ENCODE assay signal across 15 mouse cellular contexts in the genomic region with DNA sequence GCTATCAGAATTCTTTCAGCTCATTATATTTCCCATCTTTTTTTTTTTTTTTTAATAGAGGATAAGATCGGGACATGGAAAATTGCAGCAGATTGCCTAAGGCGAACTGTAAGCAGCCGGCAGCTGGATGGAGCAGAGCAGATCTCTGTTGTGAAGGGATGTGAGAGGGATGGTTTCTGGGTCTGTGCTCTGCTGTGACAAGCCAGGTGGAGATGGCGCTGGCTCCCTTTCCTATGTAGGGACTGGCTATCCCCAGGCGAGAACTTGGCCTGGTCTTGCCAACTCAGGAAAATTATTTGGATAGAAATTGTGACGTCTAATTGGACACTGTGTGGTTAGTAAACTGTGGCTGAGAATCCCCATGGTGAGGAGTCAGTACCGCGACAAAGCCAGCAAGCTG.
DNase-seq lines count a peak whose midpoint lies in the region; ATAC-seq and TF ChIP-seq lines count a peak whose summit lies in the region.
"Had no signal": no experiment of that assay in that cellular context is flagged by ENCODE, and none has a peak within 500 bp of the region (broad histone marks: within the 10 kb centered on the region; RNA-seq: fewer than 3 reads in every experiment).

No protein-coding gene starts in this region.

- H3K36me3 ChIP-seq in hindbrain, embryonic 10.5 days, result no peaks in the 10 kb centered on the region
- no peaks in the 10 kb centered on the region for H3K36me3 ChIP-seq in midbrain, embryonic 12.5 days
- H3K36me3 ChIP-seq in intestine, postnatal 0 days (ENCODE audit: control insufficient read depth, insufficient read depth), result no peaks in the 10 kb centered on the region

- 24% methylated on average over 8 of the region's 8 CpGs for WGBS in cerebellum, adult 2 months
- 85% methylated on average over 8 of the region's 8 CpGs for WGBS in hindbrain, embryonic 10.5 days
- WGBS in midbrain, embryonic 12.5 days, result 74% methylated on average over 8 of the region's 8 CpGs
- WGBS in intestine, postnatal 0 days, result 75% methylated on average over 8 of the region's 8 CpGs

- H3K27me3 ChIP-seq in cerebellum, adult 2 months (ENCODE audit: control insufficient read depth, insufficient read depth, low read length), result no peaks in the 10 kb centered on the region; the same call in 1 of the 2 replicates
- no peaks in the 10 kb centered on the region for H3K27me3 ChIP-seq in hindbrain, embryonic 10.5 days (ENCODE audit: insufficient read depth, poor library complexity, severe bottlenecking)
- no peaks in the 10 kb centered on the region for H3K27me3 ChIP-seq in midbrain, embryonic 12.5 days
- no peaks in the 10 kb centered on the region for H3K27me3 ChIP-seq in intestine, postnatal 0 days (replicated peaks; ENCODE audit: control insufficient read depth, insufficient read depth, low read length)

- no peaks in the 10 kb centered on the region for H3K4me1 ChIP-seq in cerebellum, adult 2 months (ENCODE audit: control insufficient read depth, insufficient read depth, low read length)
- H3K4me1 ChIP-seq in hindbrain, embryonic 10.5 days (replicated peaks), result peaks cover 60% of the 10 kb centered on the region
- H3K4me1 ChIP-seq in midbrain, embryonic 12.5 days, result peaks cover 18% of the 10 kb centered on the region
- H3K4me1 ChIP-seq in intestine, postnatal 0 days (replicated peaks; ENCODE audit: control insufficient read depth, insufficient read depth, low read length), result no peaks in the 10 kb centered on the region

- H3K4me2 ChIP-seq in midbrain, embryonic 12.5 days (replicated peaks), result no peak overlapping the region
- H3K4me2 ChIP-seq in intestine, postnatal 0 days (replicated peaks; ENCODE audit: low read depth), result no peak overlapping the region

- TF ChIP-seq CTCF in cerebellum, adult 2 months (IDR thresholded peaks at IDR 0.05; ENCODE audit: borderline replicate concordance, insufficient read depth, low read depth, low read length), result no peak
- TF ChIP-seq CTCF in brain, embryonic 14.5 days (IDR thresholded peaks at IDR 0.05; ENCODE audit: borderline replicate concordance, extremely low read depth, insufficient read depth, insufficient read length), result no peak
- TF ChIP-seq CTCF in intestine, postnatal 0 days (IDR thresholded peaks at IDR 0.05; ENCODE audit: low read depth), result no peak

- no peaks in the 10 kb centered on the region for H3K9me3 ChIP-seq in hindbrain, embryonic 10.5 days
- H3K9me3 ChIP-seq in midbrain, embryonic 12.5 days, result no peaks in the 10 kb centered on the region
- no peaks in the 10 kb centered on the region for H3K9me3 ChIP-seq in intestine, postnatal 0 days (ENCODE audit: control insufficient read depth)

- H3K9ac ChIP-seq in midbrain, embryonic 12.5 days (replicated peaks), result no peak overlapping the region
- no peak overlapping the region for H3K9ac ChIP-seq in intestine, postnatal 0 days (ENCODE audit: low read depth, low read length)

- peak; percentile 43 to 46 for DNase-seq in cerebellum, postnatal 14 days
- DNase-seq in cerebellum, adult 2 months, result no peak
- peak; percentile 79 for DNase-seq in brain, embryonic 14.5 days (ENCODE audit: low read depth)
- DNase-seq in hindbrain, embryonic 10.5 days (ENCODE audit: low spot score), result no peak
- DNase-seq in spleen, adult 18-20 months, result no peak
- DNase-seq in right cerebral cortex, postnatal 25 days, result no peak
- DNase-seq: cerebellum, postnatal 25 days; heart, adult 18-20 months; heart, postnatal 14 days; lung, adult 18-20 months had no signal

- no peak for ATAC-seq in midbrain, embryonic 12.5 days (ENCODE audit: low FRiP score, low read depth)
- ATAC-seq in intestine, postnatal 0 days, result no peak
- ATAC-seq: intestine, embryonic 16.5 days; Patski had no signal

- no peak for TF ChIP-seq POLR2A in cerebellum, adult 2 months (IDR thresholded peaks at IDR 0.05; ENCODE audit: borderline replicate concordance, insufficient read depth, low read length)
- no peak for TF ChIP-seq POLR2A in brain, embryonic 14.5 days (IDR thresholded peaks at IDR 0.05; ENCODE audit: borderline replicate concordance, extremely low read depth, insufficient read depth, insufficient read length, poor library complexity, severe bottlenecking)

- H3K4me3 ChIP-seq in cerebellum, adult 2 months (replicated peaks; ENCODE audit: insufficient read depth, low read depth, low read length), result no peak overlapping the region
- no peak overlapping the region for H3K4me3 ChIP-seq in hindbrain, embryonic 10.5 days
- no peak overlapping the region for H3K4me3 ChIP-seq in midbrain, embryonic 12.5 days
- H3K4me3 ChIP-seq in intestine, postnatal 0 days (ENCODE audit: low read depth, low read length), result no peak overlapping the region

- H3K27ac ChIP-seq in cerebellum, adult 2 months (ENCODE audit: insufficient read depth, low read length), result no peak overlapping the region
- peak overlapping the region; percentile 66 for H3K27ac ChIP-seq in hindbrain, embryonic 10.5 days
- H3K27ac ChIP-seq in midbrain, embryonic 12.5 days (replicated peaks), result peak overlapping the region; percentile 47
- H3K27ac ChIP-seq in intestine, postnatal 0 days (ENCODE audit: low read depth, low read length), result no peak overlapping the region
- H3K27ac ChIP-seq: macrophage had no signal

Comparison
In these comparisons a context has a peak if more than half of its experiments do, and no peak if none do; other contexts are left out.
1. DNase-seq: peak in cerebellum, postnatal 14 days (2 of 2) and brain, embryonic 14.5 days (single experiment); none in cerebellum, adult 2 months (0 of 2), hindbrain, embryonic 10.5 days (single experiment), spleen, adult 18-20 months (0 of 2) and right cerebral cortex, postnatal 25 days (single experiment).
2. H3K27ac ChIP-seq: peak in hindbrain, embryonic 10.5 days (single experiment) and midbrain, embryonic 12.5 days (single experiment); none in cerebellum, adult 2 months (single experiment) and intestine, postnatal 0 days (single experiment).